In the genomic region with DNA sequence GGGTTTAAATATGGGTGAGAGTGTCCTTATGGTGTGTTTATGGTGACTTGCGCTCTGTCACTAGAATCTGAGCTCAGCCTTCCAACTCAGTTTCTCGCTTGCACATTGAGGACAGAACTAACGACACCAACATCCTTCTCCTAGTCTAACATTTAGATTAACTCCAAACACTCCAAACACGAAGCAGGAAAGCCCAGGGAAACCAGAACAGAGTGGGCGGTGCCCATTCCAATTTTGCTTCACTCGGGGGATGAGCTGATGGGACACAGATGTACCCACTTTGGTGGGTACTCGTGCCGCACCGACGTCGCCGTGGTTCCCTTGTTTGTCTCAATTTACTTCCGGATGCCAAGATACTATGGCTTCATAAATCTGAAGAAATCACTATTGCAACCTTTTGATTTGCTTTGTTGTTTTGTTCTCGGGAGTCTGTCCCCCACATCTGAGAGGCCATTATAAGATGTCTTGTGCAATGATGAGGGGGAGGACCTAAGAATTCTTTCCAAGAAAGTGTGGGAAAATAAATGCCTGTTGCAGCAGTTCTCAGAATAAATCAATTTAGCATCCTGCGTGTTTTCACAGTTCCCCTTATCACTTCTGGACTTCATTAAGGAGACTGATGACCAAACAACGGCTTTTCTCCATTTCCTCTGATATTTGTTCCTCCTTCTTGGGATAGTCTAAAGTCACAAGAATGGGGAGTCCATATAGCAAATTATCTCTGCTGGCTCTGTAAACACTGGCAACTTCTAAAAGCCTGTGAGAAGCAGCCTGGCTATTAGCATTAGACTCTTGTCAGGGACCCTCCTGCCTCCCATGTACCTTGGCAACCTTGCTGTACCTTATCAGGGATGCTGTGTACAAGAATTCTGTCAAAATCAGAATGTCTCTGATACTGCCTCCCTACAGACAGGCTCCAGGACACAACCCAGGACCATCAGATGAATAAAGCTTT, we compare ENCODE assay signal across 18 mouse cellular contexts.
A peak's percentile ranks its signal among the peaks of the same experiment; 100 is the strongest.
DNase-seq lines count a peak whose midpoint lies in the region; ATAC-seq and TF ChIP-seq lines count a peak whose summit lies in the region.
"Had no signal": no experiment of that assay in that cellular context is flagged by ENCODE, and none has a peak within 500 bp of the region (broad histone marks: within the 10 kb centered on the region; RNA-seq: fewer than 3 reads in every experiment).

No protein-coding gene starts in this region.

- H3K4me1 ChIP-seq in embryonic facial prominence, embryonic 13.5 days = 0 out of 2 replicates have a peak, but pooled peaks cover 2% of the 10 kb centered on the region
- H3K4me1 ChIP-seq in embryonic facial prominence, embryonic 10.5 days = no peaks in the 10 kb centered on the region
- no peaks in the 10 kb centered on the region for H3K4me1 ChIP-seq in heart, postnatal 0 days (ENCODE audit: control insufficient read depth, insufficient read depth)
- H3K4me1 ChIP-seq in heart, embryonic 11.5 days (ENCODE audit: control insufficient read depth, insufficient read depth, low read length) = no peaks in the 10 kb centered on the region
- H3K4me1 ChIP-seq in lung, postnatal 0 days (ENCODE audit: insufficient read depth, low read depth, low read length) = no peaks in the 10 kb centered on the region
- H3K4me1 ChIP-seq: hindbrain, embryonic 12.5 days; intestine, embryonic 15.5 days; midbrain, embryonic 15.5 days had no signal

- no peaks in the 10 kb centered on the region for H3K27me3 ChIP-seq in embryonic facial prominence, embryonic 13.5 days
- H3K27me3 ChIP-seq in embryonic facial prominence, embryonic 10.5 days (replicated peaks; ENCODE audit: low read depth, poor library complexity, severe bottlenecking) = no peaks in the 10 kb centered on the region
- no peaks in the 10 kb centered on the region for H3K27me3 ChIP-seq in heart, postnatal 0 days (ENCODE audit: control insufficient read depth, insufficient read depth, low read length)
- no peaks in the 10 kb centered on the region for H3K27me3 ChIP-seq in heart, embryonic 11.5 days (ENCODE audit: control insufficient read depth, insufficient read depth, low read length)
- no peaks in the 10 kb centered on the region for H3K27me3 ChIP-seq in lung, postnatal 0 days (replicated peaks; ENCODE audit: insufficient read depth, low read length)
- H3K27me3 ChIP-seq: hindbrain, embryonic 12.5 days; intestine, embryonic 15.5 days; limb, embryonic 13.5 days; midbrain, embryonic 15.5 days had no signal

- H3K4me3 ChIP-seq in embryonic facial prominence, embryonic 13.5 days = no peak overlapping the region
- H3K4me3 ChIP-seq in embryonic facial prominence, embryonic 10.5 days = no peak overlapping the region
- H3K4me3 ChIP-seq in heart, postnatal 0 days (ENCODE audit: low read depth, low read length) = no peak overlapping the region
- no peak overlapping the region for H3K4me3 ChIP-seq in heart, embryonic 11.5 days (ENCODE audit: low read depth, low read length)
- no peak overlapping the region for H3K4me3 ChIP-seq in lung, postnatal 0 days (ENCODE audit: low read depth, low read length)
- H3K4me3 ChIP-seq: hindbrain, embryonic 12.5 days; intestine, embryonic 15.5 days; limb, embryonic 13.5 days; midbrain, embryonic 15.5 days had no signal

- H3K9ac ChIP-seq in embryonic facial prominence, embryonic 13.5 days = no peak overlapping the region
- H3K9ac ChIP-seq in heart, postnatal 0 days (replicated peaks; ENCODE audit: low read depth, low read length) = 0 out of 2 replicates have a peak overlapping the region, but pooled peaks have one; percentile 2
- no peak overlapping the region for H3K9ac ChIP-seq in heart, embryonic 11.5 days (ENCODE audit: low read depth, low read length)
- H3K9ac ChIP-seq in lung, postnatal 0 days (replicated peaks; ENCODE audit: low read depth) = no peak overlapping the region
- H3K9ac ChIP-seq: hindbrain, embryonic 12.5 days; intestine, embryonic 15.5 days; limb, embryonic 13.5 days; liver, postnatal 0 days; midbrain, embryonic 15.5 days had no signal

- H3K36me3 ChIP-seq in embryonic facial prominence, embryonic 13.5 days = no peaks in the 10 kb centered on the region
- no peaks in the 10 kb centered on the region for H3K36me3 ChIP-seq in embryonic facial prominence, embryonic 10.5 days (replicated peaks)
- no peaks in the 10 kb centered on the region for H3K36me3 ChIP-seq in heart, postnatal 0 days (replicated peaks; ENCODE audit: control insufficient read depth, insufficient read depth, low read length)
- no peaks in the 10 kb centered on the region for H3K36me3 ChIP-seq in heart, embryonic 11.5 days (ENCODE audit: control insufficient read depth, insufficient read depth, low read length)
- H3K36me3 ChIP-seq in lung, postnatal 0 days (ENCODE audit: insufficient read depth, low read length) = no peaks in the 10 kb centered on the region
- H3K36me3 ChIP-seq: hindbrain, embryonic 12.5 days; intestine, embryonic 15.5 days; limb, embryonic 13.5 days; midbrain, embryonic 15.5 days had no signal

- 33% methylated on average over 16 of the region's 16 CpGs for WGBS in embryonic facial prominence, embryonic 13.5 days
- 73% methylated on average over 16 of the region's 16 CpGs for WGBS in embryonic facial prominence, embryonic 10.5 days
- 71% methylated on average over 16 of the region's 16 CpGs for WGBS in heart, postnatal 0 days
- WGBS in heart, embryonic 11.5 days (ENCODE audit: insufficient replicate concordance) = 76% methylated on average over 16 of the region's 16 CpGs
- WGBS in lung, postnatal 0 days = 54% methylated on average over 16 of the region's 16 CpGs

- peak overlapping the region; percentile 34 for H3K4me2 ChIP-seq in embryonic facial prominence, embryonic 13.5 days
- H3K4me2 ChIP-seq in heart, postnatal 0 days (ENCODE audit: low read depth, low read length) = no peak overlapping the region
- no peak overlapping the region for H3K4me2 ChIP-seq in heart, embryonic 11.5 days
- no peak overlapping the region for H3K4me2 ChIP-seq in lung, postnatal 0 days (replicated peaks; ENCODE audit: low read depth, low read length)
- H3K4me2 ChIP-seq: hindbrain, embryonic 12.5 days; intestine, embryonic 15.5 days; limb, embryonic 13.5 days; midbrain, embryonic 15.5 days had no signal

- no peak for ATAC-seq in embryonic facial prominence, embryonic 13.5 days (ENCODE audit: insufficient number of reproducible peaks, insufficient read depth, low FRiP score, low TSS enrichment, low read depth)
- no peak for ATAC-seq in heart, postnatal 0 days (ENCODE audit: insufficient read depth, low read depth)
- no peak for ATAC-seq in heart, embryonic 11.5 days (replicated peaks; ENCODE audit: insufficient number of reproducible peaks, low FRiP score, low TSS enrichment)
- peak; percentile 45 for ATAC-seq in lung, postnatal 0 days
- ATAC-seq: activated CD4-positive, CD25-positive, alpha-beta regulatory T cell, adult 4 months; intestine, embryonic 15.5 days; liver, postnatal 0 days; midbrain, embryonic 15.5 days had no signal

- no peak for DNase-seq in embryonic facial prominence, embryonic 10.5 days (ENCODE audit: low spot score)
- peak; percentile 37 for DNase-seq in heart, postnatal 0 days (ENCODE audit: low spot score)
- peak; percentile 85 for DNase-seq in lung, postnatal 0 days (ENCODE audit: low spot score)
- DNase-seq in lung, postnatal 14 days = no peak
- DNase-seq in right cerebral cortex, postnatal 36 days (ENCODE audit: low spot score in 2 of 2) = peak; percentile 33 to 55
- DNase-seq in urinary bladder, adult 18-20 months (ENCODE audit: low spot score in 2 of 2) = no peak
- DNase-seq: cerebellum, adult 11 months; cerebellum, postnatal 36 days; gastrocnemius, postnatal 10 days; kidney, postnatal 10 days; liver, postnatal 0 days had no signal

- H3K27ac ChIP-seq in embryonic facial prominence, embryonic 13.5 days = no peak overlapping the region
- H3K27ac ChIP-seq in embryonic facial prominence, embryonic 10.5 days (replicated peaks) = no peak overlapping the region
- peak overlapping the region; percentile 23; the same call in 1 of the 2 replicates for H3K27ac ChIP-seq in heart, postnatal 0 days (ENCODE audit: low read depth)
- H3K27ac ChIP-seq in heart, embryonic 11.5 days (ENCODE audit: low read depth, low read length) = no peak overlapping the region
- peak overlapping the region; percentile 59 for H3K27ac ChIP-seq in lung, postnatal 0 days (ENCODE audit: low read length)
- H3K27ac ChIP-seq: hindbrain, embryonic 12.5 days; intestine, embryonic 15.5 days; limb, embryonic 13.5 days; midbrain, embryonic 15.5 days had no signal

- no peak for TF ChIP-seq EP300 in heart, postnatal 0 days (IDR thresholded peaks at IDR 0.05; ENCODE audit: low read depth)
- peak; percentile 77 for TF ChIP-seq EP300 in lung, postnatal 0 days (IDR thresholded peaks at IDR 0.05)

- no peaks in the 10 kb centered on the region for H3K9me3 ChIP-seq in embryonic facial prominence, embryonic 13.5 days
- H3K9me3 ChIP-seq in embryonic facial prominence, embryonic 10.5 days = no peaks in the 10 kb centered on the region
- H3K9me3 ChIP-seq in heart, postnatal 0 days (replicated peaks; ENCODE audit: control insufficient read depth, low read length) = no peaks in the 10 kb centered on the region
- no peaks in the 10 kb centered on the region for H3K9me3 ChIP-seq in heart, embryonic 11.5 days (replicated peaks; ENCODE audit: control insufficient read depth, low read length)
- no peaks in the 10 kb centered on the region for H3K9me3 ChIP-seq in lung, postnatal 0 days (ENCODE audit: low read length)
- H3K9me3 ChIP-seq: hindbrain, embryonic 12.5 days; intestine, embryonic 15.5 days; limb, embryonic 13.5 days; midbrain, embryonic 15.5 days had no signal

- no peak for TF ChIP-seq CTCF in heart, postnatal 0 days (IDR thresholded peaks at IDR 0.05; ENCODE audit: low read depth)
- TF ChIP-seq CTCF in lung, postnatal 0 days (IDR thresholded peaks at IDR 0.05) = no peak

Comparison
In these comparisons a context has a peak if more than half of its experiments do, and no peak if none do; other contexts are left out.
1. H3K27ac ChIP-seq: peak in heart, postnatal 0 days (single experiment) and lung, postnatal 0 days (single experiment); none in embryonic facial prominence, embryonic 13.5 days (single experiment), embryonic facial prominence, embryonic 10.5 days (single experiment) and heart, embryonic 11.5 days (single experiment).
2. DNase-seq: peak in heart, postnatal 0 days (single experiment), lung, postnatal 0 days (single experiment) and right cerebral cortex, postnatal 36 days (2 of 2); none in embryonic facial prominence, embryonic 10.5 days (single experiment), lung, postnatal 14 days (single experiment) and urinary bladder, adult 18-20 months (0 of 2).